Mouse (Mus musculus) gastrocnemius, adult 18-20 months (tissue): ENCODE results near the gene Fam216a. TPM values are rescaled to one million over a fixed set of nuclear protein-coding genes. Genes with fewer than 3 reads are reported as not detected.
A peak's percentile ranks its signal among the peaks of the same experiment; 100 is the strongest.

Experiments
- DNase-seq: peaks from one replicate; pipeline ENCODE4 v3.0.0; 2021; ENCODE audit warnings: low spot score
- total RNA-seq, 2 experiments: library from RNA; stranded (reverse); gene quantifications; 2 replicates each; pipeline ENCODE4 v1.2.3; 2021

Fam216a gene
- total RNA-seq, 2 experiments from 2014 or later: 4.5 to 5.4 TPM

DNA sequence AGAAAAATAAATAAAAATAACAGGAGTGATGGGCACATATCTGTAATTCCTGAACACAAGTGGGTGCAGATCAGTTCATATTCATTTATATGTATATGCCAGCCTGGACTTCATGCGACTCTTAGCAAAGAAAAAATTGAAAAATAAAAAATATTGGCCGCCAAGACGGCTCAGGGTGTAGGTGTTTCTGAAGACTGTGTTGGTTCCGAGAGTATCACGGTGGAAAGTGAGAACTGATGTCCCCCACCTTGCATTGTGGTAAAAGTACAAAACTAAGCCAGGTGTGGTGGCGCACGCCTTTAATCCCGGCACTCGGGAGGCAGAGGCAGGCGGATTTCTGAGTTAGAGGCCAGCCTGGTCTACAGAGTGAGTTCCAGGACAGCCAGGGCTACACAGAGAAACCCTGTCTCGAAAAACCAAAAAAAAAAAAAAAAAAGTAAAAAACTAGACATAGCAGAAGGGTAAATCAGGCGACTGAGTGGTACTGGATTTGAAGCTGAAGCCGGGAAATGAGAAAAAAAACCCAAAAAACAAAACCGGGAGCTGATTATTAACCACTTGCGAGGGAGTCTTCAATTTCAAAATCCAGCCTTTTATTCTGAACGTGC is 19.1 kb upstream of the Fam216a start:
- DNase-seq: no peak

GRCm38 (mm10) chr5:122390671-122391070 is 18.5 kb upstream of the Fam216a start:
- DNase-seq: no peak

- DNase-seq: no peak
These were observed 17.8 kb upstream of the Fam216a start for GRCm38 (mm10) chr5:122390006-122390405.

- peak; percentile 79 for DNase-seq
These were observed 7.4 kb upstream of the Fam216a start for GRCm38 (mm10) chr5:122379374-122380155.

DNA sequence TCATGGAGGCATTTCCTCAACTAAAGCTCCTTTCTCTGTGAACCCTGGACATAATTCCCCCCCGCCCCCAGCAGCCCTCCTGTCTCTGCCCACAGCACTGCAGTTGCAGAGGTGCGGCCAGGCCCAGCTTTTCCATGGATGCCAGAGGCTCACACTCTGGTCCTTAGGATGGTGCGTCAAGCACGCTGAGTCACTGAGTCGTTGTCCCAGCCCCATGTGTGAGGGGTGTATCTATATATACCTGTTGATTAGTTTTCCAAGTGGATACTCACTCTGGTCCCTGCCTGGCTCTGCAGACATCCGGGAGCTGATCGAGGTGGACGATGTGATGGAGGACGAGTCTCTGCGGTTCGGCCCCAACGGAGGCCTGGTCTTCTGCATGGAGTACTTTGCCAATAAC is 6.0 kb upstream of the Fam216a start:
- no peak for DNase-seq

- no peak for DNase-seq
These were observed 5.1 kb upstream of the Fam216a start for GRCm38 (mm10) chr5:122377101-122377833.

DNA sequence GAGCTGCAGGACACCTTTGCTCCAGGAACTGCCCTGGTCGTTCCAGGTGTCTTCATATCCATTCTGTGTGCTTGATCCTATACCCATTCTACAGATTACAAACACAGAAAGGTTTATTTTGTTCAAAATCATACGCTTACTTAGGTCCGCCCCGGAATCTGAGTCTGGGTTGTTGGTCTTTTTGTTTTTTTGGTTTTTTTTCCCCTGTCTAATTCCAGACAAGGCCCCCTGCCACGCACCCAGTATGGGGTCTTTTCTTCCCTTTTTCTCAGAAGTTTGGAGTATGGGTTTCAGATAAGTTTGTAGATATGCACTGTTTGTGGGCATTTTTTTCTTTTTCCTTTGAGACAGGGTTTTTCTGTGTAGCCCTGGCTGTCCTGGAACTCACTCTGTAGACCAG is 714 bp upstream of the Fam216a start:
- DNase-seq: no peak

GRCm38 (mm10) chr5:122371591-122372191 is 473 bp downstream of the Fam216a start, which contains the start of gene Gpn3:
TSS of gene Gpn3 (plus strand) at chr5:122371876.
- DNase-seq: no peak

GRCm38 (mm10) chr5:122354492-122355067 is 17.6 kb downstream of the Fam216a start:
- DNase-seq: no peak

DNA sequence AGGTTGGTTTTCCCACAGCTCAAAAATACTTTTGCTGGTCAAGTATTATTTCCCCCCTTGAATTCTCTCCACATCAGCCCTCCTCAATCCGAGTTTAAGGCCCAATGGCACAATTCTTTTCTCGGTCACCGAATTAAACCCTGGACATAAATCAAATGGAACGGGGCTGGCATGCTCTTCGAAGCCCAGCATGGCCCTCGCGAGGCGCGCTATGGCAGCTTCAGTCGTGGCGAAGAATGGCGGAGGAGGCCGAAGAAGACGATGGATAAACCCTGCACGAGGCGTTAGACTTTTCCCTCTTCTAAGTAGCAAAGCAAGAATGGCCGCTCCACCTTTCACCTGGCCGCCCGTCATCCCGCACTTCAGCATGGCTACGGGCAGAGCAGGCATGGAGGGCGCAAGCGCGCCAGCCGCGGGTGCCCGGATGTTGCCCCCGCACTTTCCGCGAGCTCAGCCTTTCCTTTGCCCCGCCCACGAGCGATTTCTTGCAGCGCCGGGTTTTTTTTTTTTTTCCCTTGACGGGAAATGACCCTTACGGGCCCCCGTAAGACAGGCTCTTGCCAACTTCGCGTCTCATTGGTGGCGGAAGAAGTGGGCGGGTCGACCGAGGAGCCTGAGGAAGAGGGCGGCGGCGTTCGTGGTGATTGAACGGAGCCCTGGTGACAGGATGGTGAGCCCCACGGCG is 18.2 kb downstream of the Fam216a start, which contains the start of the genes Rad9b and Vps29:
Gene Rad9b, minus strand, starts transcription at position 427 of the 685 bp plus-strand sequence.
Gene Vps29, plus strand, starts transcription at position 563 of the 685 bp plus-strand sequence.
- peak; percentile 98 for DNase-seq

- no peak for DNase-seq
These were observed 26.4 kb downstream of the Fam216a start for GRCm38 (mm10) chr5:122345777-122346176.

DNA sequence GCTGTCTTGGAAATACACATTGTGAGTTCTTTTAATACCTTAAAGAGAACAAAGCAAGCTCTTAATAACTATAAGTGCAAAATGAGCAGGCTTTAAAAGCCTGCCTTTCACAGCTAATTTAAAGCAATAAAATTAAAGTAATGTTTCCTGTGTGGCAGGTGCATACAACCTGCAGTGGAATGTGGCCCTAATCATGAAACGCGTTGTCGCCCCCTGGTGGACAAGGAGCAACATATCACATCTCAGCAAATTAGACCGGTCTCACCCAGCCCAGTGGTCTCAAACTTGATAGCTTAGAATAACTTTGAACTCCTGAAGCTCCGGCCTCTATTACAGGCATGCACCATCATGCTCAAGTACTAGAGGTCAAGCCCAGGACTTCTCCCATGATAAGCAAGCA is 27.9 kb downstream of the Fam216a start:
- DNase-seq: peak; percentile 75

GRCm38 (mm10) chr5:122343768-122344167 is 28.4 kb downstream of the Fam216a start:
- no peak for DNase-seq

DNA sequence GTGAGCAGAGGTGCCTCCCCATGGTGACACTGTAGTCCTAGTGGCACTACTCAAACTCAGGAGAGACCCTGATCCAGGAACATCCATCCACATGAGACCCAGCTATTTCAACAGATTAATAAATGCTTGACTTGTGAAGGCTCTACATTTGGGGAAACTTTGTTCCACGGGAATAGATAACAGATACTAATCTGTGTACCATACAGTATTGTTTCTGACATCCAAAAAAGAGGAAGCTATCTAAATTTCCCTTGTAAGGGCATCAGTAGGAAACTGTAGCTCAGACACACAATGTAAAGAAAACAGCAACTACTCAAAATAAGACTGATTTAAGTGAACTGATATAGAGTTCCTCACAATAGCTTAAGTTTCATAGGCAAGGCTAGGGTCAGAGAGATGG is 29.3 kb downstream of the Fam216a start:
- DNase-seq: no peak

DNA sequence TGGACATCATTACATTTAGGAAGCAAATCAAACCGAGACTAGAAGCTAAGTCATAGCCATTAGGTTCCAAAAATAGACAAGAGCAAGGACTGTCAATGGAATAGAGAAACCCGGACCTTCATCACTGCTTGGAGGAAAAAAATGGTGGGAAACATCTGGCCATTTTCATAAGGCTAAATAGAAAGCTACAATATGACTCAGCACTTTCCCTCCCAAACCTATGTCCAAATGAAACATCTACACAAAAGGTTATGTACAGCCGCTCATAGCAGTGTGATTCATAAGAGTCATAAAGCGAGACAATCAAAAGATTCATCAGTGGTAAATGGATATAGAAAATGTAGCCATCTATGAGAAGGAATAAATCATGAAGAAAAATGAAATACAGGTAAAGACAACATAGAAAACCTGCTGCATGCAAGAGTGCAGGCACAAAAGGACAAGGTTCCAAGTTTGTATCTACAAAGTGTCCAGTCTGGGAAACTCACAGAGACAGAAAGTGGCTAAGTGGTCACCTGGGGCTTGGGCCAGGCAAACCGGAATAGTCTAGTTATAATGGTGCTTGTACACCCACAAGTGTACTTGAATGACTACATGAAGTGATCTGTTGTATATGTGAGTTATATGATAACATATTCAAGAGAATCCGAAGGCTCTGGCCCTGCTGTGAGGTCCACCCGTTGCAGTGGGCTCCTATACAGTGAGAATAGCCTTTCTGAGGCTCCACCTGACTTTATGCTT is 35.4 kb downstream of the Fam216a start:
- DNase-seq: no peak

DNA sequence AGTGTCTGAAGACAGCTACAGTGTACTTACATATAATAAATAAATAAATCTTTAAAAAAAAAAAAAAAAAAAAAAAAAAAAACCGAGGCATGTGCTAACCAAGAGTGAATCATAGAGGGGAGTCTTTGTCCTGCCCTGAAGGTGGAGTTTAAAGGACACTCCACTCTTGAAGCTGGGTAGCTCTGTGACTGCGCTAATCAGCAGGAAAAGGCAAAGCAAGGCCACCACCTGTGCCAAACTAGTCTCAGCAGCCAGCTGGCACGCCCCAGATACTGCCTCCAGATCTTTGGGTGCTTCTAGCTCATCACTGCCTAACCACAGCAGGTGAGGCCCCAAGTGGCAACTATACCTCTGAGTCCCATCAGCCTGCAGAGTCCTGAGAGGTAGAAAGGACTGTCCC is 37.5 kb downstream of the Fam216a start:
- DNase-seq: no peak

GRCm38 (mm10) chr5:122330269-122330668 is 41.9 kb downstream of the Fam216a start:
- no peak for DNase-seq

DNA sequence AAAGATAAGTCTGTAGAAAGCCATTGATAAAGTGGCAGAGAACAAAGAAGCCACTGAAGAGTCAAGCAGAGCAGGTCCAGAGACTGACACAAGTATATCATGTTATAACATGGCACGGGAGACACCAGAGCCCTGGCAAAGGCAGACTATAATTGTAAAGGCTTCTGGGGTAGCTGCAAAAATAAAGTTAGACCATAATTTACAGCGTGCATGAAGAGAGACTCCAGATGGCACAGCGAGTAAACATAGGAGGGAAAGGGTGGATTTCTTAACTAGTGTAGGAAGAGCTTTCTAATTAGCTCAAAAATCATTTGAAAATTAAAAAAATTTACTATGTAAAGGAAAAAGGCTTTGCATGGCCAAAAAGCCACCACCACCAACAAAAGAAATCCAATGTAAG is 44.9 kb downstream of the Fam216a start:
- DNase-seq: no peak

DNA sequence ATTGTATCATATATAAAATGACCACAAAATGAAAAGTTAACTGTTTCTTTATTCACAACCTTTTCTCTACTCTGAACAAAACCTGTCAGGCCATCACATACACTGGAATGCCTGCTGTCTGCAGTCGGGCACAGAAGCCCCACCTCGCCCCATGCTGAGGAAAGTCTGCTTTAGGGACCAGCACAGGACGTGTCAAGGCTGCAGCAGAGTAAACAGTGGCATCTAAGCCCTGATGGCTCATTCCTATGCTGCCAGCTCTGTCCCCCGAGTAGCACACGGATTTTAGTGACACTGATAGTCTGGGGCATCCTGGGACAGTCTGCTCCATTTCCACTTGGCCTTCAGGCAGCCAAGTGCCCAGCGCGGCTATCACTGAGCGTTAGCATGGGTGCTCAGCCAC is 46.7 kb downstream of the Fam216a start:
- DNase-seq: peak; percentile 39
